8 mouse cellular contexts compared by ENCODE assay signal in the genomic region with DNA sequence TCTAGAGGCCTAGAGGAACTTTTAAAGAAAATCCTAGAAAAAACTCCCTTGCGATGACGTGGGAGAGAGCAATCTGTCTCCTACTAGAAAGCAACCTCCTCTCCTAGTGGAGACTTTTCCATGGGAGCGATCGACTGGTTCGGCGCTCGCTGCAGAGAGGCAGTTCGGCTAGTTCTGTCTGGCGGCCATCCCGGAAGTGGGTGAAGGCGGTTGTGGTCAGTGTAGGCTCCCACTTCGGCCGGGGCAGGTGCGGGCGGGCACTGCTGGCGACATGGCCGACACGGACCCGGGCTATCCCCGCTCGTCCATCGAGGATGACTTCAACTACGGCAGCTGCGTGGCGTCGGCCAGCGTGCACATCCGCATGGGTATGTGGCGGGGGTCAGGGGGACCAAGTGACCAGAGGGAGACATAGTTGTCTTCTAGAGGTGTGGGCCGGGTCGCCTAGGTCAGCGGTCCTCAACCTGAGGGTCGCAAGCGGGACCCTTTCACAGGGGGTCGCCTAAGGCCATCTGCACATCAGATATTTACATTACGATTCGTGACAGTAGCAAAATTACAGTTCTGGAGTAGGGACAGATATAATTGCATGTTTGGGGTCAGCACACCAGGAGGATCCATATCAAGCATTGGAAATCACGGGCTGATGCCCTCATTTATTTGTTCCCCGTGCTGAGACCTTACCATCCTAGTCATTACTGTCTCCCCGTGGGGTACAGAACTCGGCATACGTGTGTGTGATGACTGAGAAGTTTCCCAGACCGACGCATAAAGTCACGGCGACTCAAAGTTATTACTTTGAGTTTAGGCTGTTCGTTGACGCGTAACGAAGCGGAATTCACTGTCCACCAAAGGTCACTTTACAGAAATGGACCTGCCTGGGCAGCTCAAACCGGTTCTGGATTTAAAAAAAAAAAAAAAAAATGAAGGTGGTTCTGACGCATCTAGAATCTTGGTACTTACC. TPM values are rescaled to one million over a fixed set of nuclear protein-coding genes. Genes with fewer than 3 reads are reported as not detected.
DNase-seq lines count a peak whose midpoint lies in the region; ATAC-seq lines count a peak whose summit lies in the region.

No protein-coding gene starts in this region.

- H3K9me3 ChIP-seq in erythroblast, embryonic 14.5 days (ENCODE audit: control insufficient read depth, low read length): 0 out of 2 replicates have a peak, but pooled peaks cover 3% of the 10 kb centered on the region
- H3K9me3 ChIP-seq in heart, embryonic 12.5 days (replicated peaks): peaks cover 6% of the 10 kb centered on the region
- peaks cover 6% of the 10 kb centered on the region; the same call in 1 of the 2 replicates for H3K9me3 ChIP-seq in kidney, embryonic 16.5 days (ENCODE audit: low read length)

- peak; percentile 59 to 67 for DNase-seq in B cell, adult 2 months
- DNase-seq in brain, adult 2 months (ENCODE audit: low read depth, low spot score): peak; percentile 96
- peak; percentile 82 for DNase-seq in liver
- peak; percentile 56 to 69 for DNase-seq in spleen, postnatal 36 days (ENCODE audit: low spot score in 2 of 2)

- ATAC-seq in heart, embryonic 12.5 days (ENCODE audit: insufficient number of reproducible peaks, low FRiP score): peak; percentile 92
- peak; percentile 96 for ATAC-seq in kidney, embryonic 16.5 days (ENCODE audit: low FRiP score, low TSS enrichment)
- peak; percentile 85 for ATAC-seq in monocyte, adult 5-6 weeks (replicated peaks; ENCODE audit: insufficient number of reproducible peaks, low FRiP score, low TSS enrichment, poor library complexity, severe bottlenecking)

- H3K9ac ChIP-seq in heart, embryonic 12.5 days: peak overlapping the region; percentile 92
- H3K9ac ChIP-seq in kidney, embryonic 16.5 days (replicated peaks; ENCODE audit: low read length): peak overlapping the region; percentile 83

- peaks cover 9% of the 10 kb centered on the region for H3K36me3 ChIP-seq in erythroblast, embryonic 14.5 days (ENCODE audit: control insufficient read depth)
- H3K36me3 ChIP-seq in heart, embryonic 12.5 days: peaks cover 10% of the 10 kb centered on the region
- peaks cover 12% of the 10 kb centered on the region; the same call in 1 of the 2 replicates for H3K36me3 ChIP-seq in kidney, embryonic 16.5 days (ENCODE audit: insufficient read depth, low read length)

- no peak overlapping the region for H3K27ac ChIP-seq in heart, embryonic 12.5 days (ENCODE audit: poor library complexity, severe bottlenecking)
- H3K27ac ChIP-seq in kidney, embryonic 16.5 days (ENCODE audit: low read length): peak overlapping the region; percentile 41

- H3K4me2 ChIP-seq in heart, embryonic 12.5 days: peak overlapping the region; percentile 85
- H3K4me2 ChIP-seq in kidney, embryonic 16.5 days (replicated peaks; ENCODE audit: low read depth, low read length): peak overlapping the region; percentile 69

- H3K4me3 ChIP-seq in erythroblast, embryonic 14.5 days (replicated peaks): peak overlapping the region; percentile 89
- peak overlapping the region; percentile 95 for H3K4me3 ChIP-seq in heart, embryonic 12.5 days
- H3K4me3 ChIP-seq in kidney, embryonic 16.5 days (ENCODE audit: low read length): peak overlapping the region; percentile 91

- WGBS in heart, embryonic 12.5 days: 3% methylated on average over 53 of the region's 53 CpGs
- 2% methylated on average over 53 of the region's 53 CpGs for WGBS in kidney, embryonic 16.5 days

- no peaks in the 10 kb centered on the region for H3K27me3 ChIP-seq in erythroblast, embryonic 14.5 days (ENCODE audit: control insufficient read depth)
- no peaks in the 10 kb centered on the region for H3K27me3 ChIP-seq in heart, embryonic 12.5 days (replicated peaks)
- no peaks in the 10 kb centered on the region for H3K27me3 ChIP-seq in kidney, embryonic 16.5 days (ENCODE audit: insufficient read depth, low read length)

- H3K4me1 ChIP-seq in erythroblast, embryonic 14.5 days (ENCODE audit: control insufficient read depth): peaks cover 24% of the 10 kb centered on the region
- H3K4me1 ChIP-seq in heart, embryonic 12.5 days (replicated peaks): peaks cover 8% of the 10 kb centered on the region; the same call in 1 of the 2 replicates
- peaks cover 10% of the 10 kb centered on the region for H3K4me1 ChIP-seq in kidney, embryonic 16.5 days (ENCODE audit: insufficient read depth, low read length)

RNA-seq across cellular contexts. Expression of a gene that starts 6.9 kb away (rescaled TPM):
- polyA plus RNA-seq in erythroblast, embryonic 14.5 days (2012): 0.03 TPM in 1 of 2 replicates, not detected in the other
- 0.20 and 0.32 TPM in 2 replicates for polyA plus RNA-seq in heart, embryonic 12.5 days (2016; fragmentation: Nextera tagmentation; extraction: Ambion mirVana)
- polyA plus RNA-seq in kidney, embryonic 16.5 days (2015; fragmentation: Nextera tagmentation; extraction: Ambion mirVana): 0.95 and 1.3 TPM in 2 replicates
- 30.9 to 31.9 TPM (median 31.4 TPM) in 3 replicates for total RNA-seq in monocyte, adult 5-6 weeks (2017)

RNA-seq across cellular contexts. Expression of a gene that starts 7.5 kb away (rescaled TPM):
- polyA plus RNA-seq in erythroblast, embryonic 14.5 days (2012): 4.8 and 4.9 TPM in 2 replicates
- polyA plus RNA-seq in heart, embryonic 12.5 days (2016; fragmentation: Nextera tagmentation; extraction: Ambion mirVana): 103 and 105 TPM in 2 replicates
- 208 and 218 TPM in 2 replicates for polyA plus RNA-seq in kidney, embryonic 16.5 days (2015; fragmentation: Nextera tagmentation; extraction: Ambion mirVana)
- 150 to 178 TPM (median 170 TPM) in 3 replicates for total RNA-seq in monocyte, adult 5-6 weeks (2017)

RNA-seq across cellular contexts. Expression of a gene that starts 18.0 kb away (rescaled TPM):
- 4.3 and 4.5 TPM in 2 replicates for polyA plus RNA-seq in erythroblast, embryonic 14.5 days (2012)
- 31.7 and 32.0 TPM in 2 replicates for polyA plus RNA-seq in heart, embryonic 12.5 days (2016; fragmentation: Nextera tagmentation; extraction: Ambion mirVana)
- 45.1 and 54.1 TPM in 2 replicates for polyA plus RNA-seq in kidney, embryonic 16.5 days (2015; fragmentation: Nextera tagmentation; extraction: Ambion mirVana)
- total RNA-seq in monocyte, adult 5-6 weeks (2017): 57.4 to 79.1 TPM (median 74.2 TPM) in 3 replicates

Comparison
In these comparisons a context has a peak if more than half of its experiments do, and no peak if none do; other contexts are left out.
1. RNA of a gene that starts 7.5 kb away (polyA plus RNA-seq): 208 to 218 TPM in kidney, embryonic 16.5 days and 103 to 105 TPM in heart, embryonic 12.5 days; 4.8 to 4.9 TPM in erythroblast, embryonic 14.5 days; every median in the first group is over 10 times any median in the second.
2. Peak in every context shown above with its lines, with median percentiles within 50 percentile points of each other: DNase-seq, H3K4me3 ChIP-seq and ATAC-seq.